Mouse (Mus musculus): ENCODE data around the gene Sec11a.

- TF ChIP-seq POLR2A (IDR thresholded peaks at IDR 0.05; ENCODE audit: insufficient read depth, low read depth, low read length) = no peak
- TF ChIP-seq CTCF (IDR thresholded peaks at IDR 0.05; ENCODE audit: insufficient read depth, low read depth, low read length) = no peak
Observed at GRCm38 (mm10) chr7:80863520-80863919, 84.1 kb downstream of the Sec11a start.

All from olfactory bulb, adult 2 months (tissue).